Mouse (Mus musculus) testis, adult 2 months (tissue): Measurements from ENCODE around the gene Taok2.

ENCODE experiments used
- CTCF ChIP-seq: fragments of 200-500 bp; IDR thresholded peaks from 2 replicates; pipeline ENCODE4 v1.5.1; 2012; ENCODE audit warnings: low read depth, mild to moderate bottlenecking, inconsistent platforms, low read length, moderate library complexity; ENCODE audit not compliant: control insufficient read depth, insufficient read depth, insufficient replicate concordance
- POLR2A ChIP-seq: fragments of 200-500 bp; IDR thresholded peaks from 2 replicates; pipeline ENCODE4 v1.6.1; 2012; ENCODE audit warnings: low read depth, mild to moderate bottlenecking, inconsistent platforms, low read length, moderate library complexity; ENCODE audit not compliant: control insufficient read depth

- TF ChIP-seq CTCF, result no peak
- TF ChIP-seq POLR2A, result no peak
Measured at GRCm38 (mm10) chr7:126932652-126933051, 48.1 kb upstream of the Taok2 start.
